Mouse (Mus musculus): ENCODE measurements around the gene Smim12. TPM values are rescaled to one million over a fixed set of nuclear protein-coding genes. Genes with fewer than 3 reads are reported as not detected.

The Smim12 gene
- polyA plus RNA-seq, 1 experiment from 2014 or later, result 74.9 TPM

DNA sequence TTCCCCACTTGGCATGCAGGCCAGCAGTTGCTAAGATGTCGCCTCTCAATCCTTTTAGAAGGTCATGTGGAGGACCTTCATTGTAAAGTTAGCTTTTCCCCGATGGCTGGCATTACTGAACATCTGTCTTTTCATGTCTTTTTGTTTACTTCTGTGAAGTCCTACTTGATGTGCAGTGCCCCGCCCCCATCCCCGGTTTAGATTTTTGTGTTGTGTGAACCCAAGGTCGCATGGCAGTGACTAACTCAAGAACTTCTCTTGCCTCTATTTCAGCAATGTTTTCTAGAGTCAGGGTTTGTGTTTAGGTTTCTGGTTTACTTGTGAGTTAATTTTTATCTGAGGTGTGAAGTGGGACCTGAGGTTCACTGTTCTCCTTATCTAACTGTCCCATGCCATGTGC lies 49.0 kb downstream of the Smim12 start:
- H3K27ac ChIP-seq (ENCODE audit: low read length), result no peak overlapping the region
- H3K9me3 ChIP-seq (ENCODE audit: low read length), result no peaks in the 10 kb centered on the region
- no peaks in the 10 kb centered on the region for H3K4me1 ChIP-seq (ENCODE audit: insufficient read depth, low read length)
- H3K27me3 ChIP-seq (ENCODE audit: insufficient read depth, low read length), result no peaks in the 10 kb centered on the region
- no peak overlapping the region for H3K9ac ChIP-seq (replicated peaks; ENCODE audit: low read length)
- no peak for ATAC-seq (ENCODE audit: low FRiP score, low TSS enrichment)
- H3K4me2 ChIP-seq (replicated peaks; ENCODE audit: low read depth, low read length), result no peak overlapping the region
- H3K36me3 ChIP-seq (ENCODE audit: insufficient read depth, low read length), result no peaks in the 10 kb centered on the region
- WGBS, result 77% methylated on average over 5 of the region's 5 CpGs
- H3K4me3 ChIP-seq (ENCODE audit: low read length), result no peak overlapping the region

Other genes with a start within 250 kb of the Smim12 start
- 60.9 and 73.5 TPM in 2 replicates for gene Sfpq, start 222.5 kb upstream of the Smim12 start, polyA plus RNA-seq (2015; fragmentation: Nextera tagmentation; extraction: Ambion mirVana)
- gene Zmym1, start 182.6 kb upstream of the Smim12 start, polyA plus RNA-seq (2015; fragmentation: Nextera tagmentation; extraction: Ambion mirVana), result 22.5 and 23.9 TPM in 2 replicates
- 22.2 and 22.9 TPM in 2 replicates for gene Zmym6, start 166.4 kb upstream of the Smim12 start, polyA plus RNA-seq (2015; fragmentation: Nextera tagmentation; extraction: Ambion mirVana)
- 26.5 and 28.7 TPM in 2 replicates for gene Tmem35b, start 120.1 kb upstream of the Smim12 start, polyA plus RNA-seq (2015; fragmentation: Nextera tagmentation; extraction: Ambion mirVana)
- gene Dlgap3, start 74.6 kb upstream of the Smim12 start, polyA plus RNA-seq (2015; fragmentation: Nextera tagmentation; extraction: Ambion mirVana), result 0.40 and 0.41 TPM in 2 replicates
- gene Gja4, start 70.3 kb downstream of the Smim12 start, polyA plus RNA-seq (2015; fragmentation: Nextera tagmentation; extraction: Ambion mirVana), result 30.9 TPM in 2 replicates
- 1.3 TPM in 2 replicates for gene Gjb3, start 87.1 kb downstream of the Smim12 start, polyA plus RNA-seq (2015; fragmentation: Nextera tagmentation; extraction: Ambion mirVana)
- 0.87 and 0.92 TPM in 2 replicates for gene Gjb4, start 110.3 kb downstream of the Smim12 start, polyA plus RNA-seq (2015; fragmentation: Nextera tagmentation; extraction: Ambion mirVana)
- gene Gjb5, start 114.4 kb downstream of the Smim12 start, polyA plus RNA-seq (2015; fragmentation: Nextera tagmentation; extraction: Ambion mirVana), result 1.5 and 1.8 TPM in 2 replicates

Data from kidney, embryonic 16.5 days (tissue).